In the genomic region with DNA sequence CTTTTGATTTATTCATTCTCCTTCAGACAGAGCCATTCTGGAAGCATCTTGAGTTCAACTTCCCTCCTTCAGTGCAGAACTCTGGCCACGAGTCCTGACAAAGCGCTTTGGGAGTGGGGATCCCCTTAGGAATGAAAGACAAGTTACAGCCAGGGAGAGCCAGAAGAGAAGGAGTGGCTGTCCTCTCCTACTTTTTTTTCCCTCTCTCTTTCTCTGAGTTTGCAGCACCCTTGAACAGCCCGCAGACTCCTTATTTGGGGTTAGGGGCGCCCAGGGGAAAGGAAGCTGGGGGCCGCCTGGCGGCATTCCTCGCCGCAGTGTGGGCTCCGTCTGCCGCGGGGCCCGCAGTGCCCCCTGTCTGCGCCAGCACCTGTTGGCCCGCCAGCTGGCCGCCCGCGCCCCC, we compare ENCODE assay signal across 9 mouse cellular contexts. TPM values are rescaled to one million over a fixed set of nuclear protein-coding genes. Genes with fewer than 3 reads are reported as not detected.
DNase-seq lines count a peak whose midpoint lies in the region; ATAC-seq and TF ChIP-seq lines count a peak whose summit lies in the region.
"Had no signal": no experiment of that assay in that cellular context is flagged by ENCODE, and none has a peak within 500 bp of the region (broad histone marks: within the 10 kb centered on the region; RNA-seq: fewer than 3 reads in every experiment).

Gene Pdgfc, plus strand, starts transcription at position 266 of the 403 bp plus-strand sequence.

- peak within 1 kb of the TSS; percentile 45; the same call in 1 of the 2 replicates for H3K27ac ChIP-seq in heart, adult 2 months
- peak within 1 kb of the TSS; percentile 93 for H3K27ac ChIP-seq in limb, embryonic 15.5 days
- H3K27ac ChIP-seq in stomach, postnatal 0 days (replicated peaks), result peak within 1 kb of the TSS; percentile 91

- no peaks in the 10 kb centered on the region for H3K9me3 ChIP-seq in limb, embryonic 15.5 days
- no peaks in the 10 kb centered on the region for H3K9me3 ChIP-seq in stomach, postnatal 0 days (ENCODE audit: control insufficient read depth, low read length)

- WGBS in heart, adult 2 months, result 6% methylated on average over 15 of the region's 17 CpGs
- whole genome bisulfite sequencing in limb, embryonic 15.5 days, result 2% methylated on average over 17 of the region's 17 CpGs
- WGBS in stomach, postnatal 0 days, result 4% methylated on average over 12 of the region's 17 CpGs

- peak; percentile 57; the same call in 1 of the 2 replicates for ATAC-seq in limb, embryonic 15.5 days (ENCODE audit: insufficient number of reproducible peaks, low FRiP score, low TSS enrichment, low read depth)
- no peak for ATAC-seq in stomach, postnatal 0 days (ENCODE audit: low FRiP score, low TSS enrichment)

- H3K36me3 ChIP-seq in heart, adult 2 months (ENCODE audit: control insufficient read depth, insufficient read depth, low read length), result no peaks in the 10 kb centered on the region
- no peaks in the 10 kb centered on the region for H3K36me3 ChIP-seq in limb, embryonic 15.5 days
- no peaks in the 10 kb centered on the region for H3K36me3 ChIP-seq in stomach, postnatal 0 days (ENCODE audit: control insufficient read depth, insufficient read depth, low read length)

- intact Hi-C loops in heart, adult 2 months (cut with DNase I), result loop anchor here (10.0 kb wide), 1 partner anchor 81 kb away; no protein-coding TSS in a partner anchor
- intact Hi-C loops in heart, postnatal 36 days (cut with DNase I), result loop anchor here (5.0 to 10.0 kb wide), 3 partner anchors 179 to 889 kb away; no protein-coding TSS in a partner anchor

- no peak for TF ChIP-seq EP300 in heart, adult 2 months (IDR thresholded peaks at IDR 0.05; ENCODE audit: insufficient read depth, low read depth, low read length)
- no peak for TF ChIP-seq EP300 in stomach, postnatal 0 days (optimal IDR thresholded peaks at IDR 0.05)

- H3K4me1 ChIP-seq in heart, adult 2 months (ENCODE audit: control insufficient read depth, insufficient read depth, low read length), result no peaks in the 10 kb centered on the region
- H3K4me1 ChIP-seq in limb, embryonic 15.5 days, result peaks cover 17% of the 10 kb centered on the region
- 0 out of 2 replicates have a peak, but pooled peaks cover 2% of the 10 kb centered on the region for H3K4me1 ChIP-seq in stomach, postnatal 0 days (replicated peaks; ENCODE audit: control insufficient read depth, insufficient read depth)

- peaks cover 3% of the 10 kb centered on the region for H3K27me3 ChIP-seq in heart, adult 2 months (ENCODE audit: control insufficient read depth, insufficient read depth, low read length)
- no peaks in the 10 kb centered on the region for H3K27me3 ChIP-seq in limb, embryonic 15.5 days
- no peaks in the 10 kb centered on the region for H3K27me3 ChIP-seq in stomach, postnatal 0 days (ENCODE audit: control insufficient read depth, insufficient read depth, low read length)

- peak within 1 kb of the TSS; percentile 83 for H3K4me2 ChIP-seq in limb, embryonic 15.5 days
- peak within 1 kb of the TSS; percentile 92 for H3K4me2 ChIP-seq in stomach, postnatal 0 days (replicated peaks; ENCODE audit: low read depth)

- H3K79me2 ChIP-seq in heart, adult 2 months (replicated peaks; ENCODE audit: control insufficient read depth, insufficient read depth, low read length), result no peaks in the 10 kb centered on the region

- no peak for TF ChIP-seq POLR2A in heart, adult 2 months (IDR thresholded peaks at IDR 0.05; ENCODE audit: insufficient read depth, low read depth, low read length)

- H3K4me3 ChIP-seq in heart, adult 2 months, result peak within 1 kb of the TSS; percentile 69
- H3K4me3 ChIP-seq in limb, embryonic 15.5 days, result peak within 1 kb of the TSS; percentile 85
- H3K4me3 ChIP-seq in stomach, postnatal 0 days (ENCODE audit: low read depth, low read length), result peak within 1 kb of the TSS; percentile 80

- peak; percentile 15; the same call in 1 of the 2 replicates for TF ChIP-seq CTCF in heart, adult 2 months (IDR thresholded peaks at IDR 0.05)
- peak; percentile 23; the same call in 1 of the 2 replicates for TF ChIP-seq CTCF in stomach, postnatal 0 days (IDR thresholded peaks at IDR 0.05; ENCODE audit: low read depth)

- DNase-seq in heart, adult 2 months, result no peak
- no peak for DNase-seq in heart, postnatal 36 days
- no peak for DNase-seq in urinary bladder, adult 2 months (ENCODE audit: low spot score)
- DNase-seq in urinary bladder, postnatal 14 days (ENCODE audit: low spot score), result no peak
- DNase-seq in stomach, postnatal 0 days (ENCODE audit: low spot score), result no peak
- no peak for DNase-seq in urinary bladder, adult 18-20 months (ENCODE audit: low spot score in 2 of 2)
- no peak for DNase-seq in spleen, adult 18-20 months

- peak within 1 kb of the TSS; percentile 68 for H3K9ac ChIP-seq in heart, adult 2 months (ENCODE audit: low read depth, low read length)
- peak within 1 kb of the TSS; percentile 62 for H3K9ac ChIP-seq in limb, embryonic 15.5 days
- peak within 1 kb of the TSS; percentile 80 for H3K9ac ChIP-seq in stomach, postnatal 0 days (ENCODE audit: low read length)

RNA-seq across cellular contexts. Expression of gene Pdgfc, which starts in this region (rescaled TPM):
- total RNA-seq in heart, adult 2 months (2021), result 1 to 10 TPM; 2.8 to 3.0 TPM
- 1.5 and 1.8 TPM in 2 replicates for polyA plus RNA-seq in heart, adult 2 months (2012; rRNA removed)
- 1 to 10 TPM; 2.0 to 2.9 TPM for total RNA-seq in heart, postnatal 36 days (2021)
- 13.4 and 16.4 TPM in 2 replicates for polyA plus RNA-seq in urinary bladder, adult 2 months (2012; rRNA removed)
- 34.4 and 36.4 TPM in 2 replicates for polyA plus RNA-seq in limb, embryonic 15.5 days (2015; fragmentation: Nextera tagmentation; extraction: Ambion mirVana)
- polyA plus RNA-seq in stomach, postnatal 0 days (2015; fragmentation: Nextera tagmentation; extraction: Ambion mirVana), result 7.4 and 7.9 TPM in 2 replicates
- total RNA-seq: MEL had no signal
